Mouse (Mus musculus) cerebellum, postnatal 4 days (tissue): ENCODE data around the gene Slc36a1.

Experiments used
- DNase-seq, 2 experiments: peaks; one replicate each; pipeline ENCODE4 v3.0.0; 2022; ENCODE audit warnings: low spot score in 2 of 2, mixed read lengths in 1 of 2

Slc36a1 gene

GRCm38 (mm10) chr11:55204159-55204596 is at the start of gene Slc36a1:
Gene Slc36a1 (plus strand): TSS chr11:55204350.
- peak; percentile 98 to 99 for DNase-seq

GRCm38 (mm10) chr11:55154398-55155069 is 49.6 kb upstream of the Slc36a1 start:
- no peak for DNase-seq

- DNase-seq = no peak
Measured at GRCm38 (mm10) chr11:55155070-55155421, 49.1 kb upstream of the Slc36a1 start.

- DNase-seq = peak; percentile 70 to 87
Measured at GRCm38 (mm10) chr11:55158785-55159359, 45.3 kb upstream of the Slc36a1 start.

- DNase-seq = peak in 1 of 2 experiments; percentile 26
Measured at GRCm38 (mm10) chr11:55162670-55163069, 41.5 kb upstream of the Slc36a1 start.

GRCm38 (mm10) chr11:55164723-55165122 is 39.4 kb upstream of the Slc36a1 start:
- peak in 1 of 2 experiments; percentile 32 for DNase-seq

- DNase-seq = no peak
Measured at GRCm38 (mm10) chr11:55165748-55166147, 38.4 kb upstream of the Slc36a1 start.

GRCm38 (mm10) chr11:55168504-55168903 is 35.6 kb upstream of the Slc36a1 start:
- DNase-seq = no peak

GRCm38 (mm10) chr11:55168914-55169313 is 35.2 kb upstream of the Slc36a1 start:
- DNase-seq = no peak

GRCm38 (mm10) chr11:55170501-55170900 is 33.6 kb upstream of the Slc36a1 start:
- no peak for DNase-seq

GRCm38 (mm10) chr11:55178830-55179229 is 25.3 kb upstream of the Slc36a1 start:
- no peak for DNase-seq

- DNase-seq = no peak
Measured at GRCm38 (mm10) chr11:55179856-55180255, 24.3 kb upstream of the Slc36a1 start.

- DNase-seq = no peak
Measured at GRCm38 (mm10) chr11:55183124-55183523, 21.0 kb upstream of the Slc36a1 start.

- DNase-seq = no peak
Measured at GRCm38 (mm10) chr11:55184246-55184645, 19.9 kb upstream of the Slc36a1 start.

GRCm38 (mm10) chr11:55184733-55185291 is 19.3 kb upstream of the Slc36a1 start, which contains the start of gene Slc36a2:
Gene Slc36a2 (minus strand): TSS chr11:55185077.
- DNase-seq = no peak

- no peak for DNase-seq
Measured at GRCm38 (mm10) chr11:55187292-55187691, 16.9 kb upstream of the Slc36a1 start.

GRCm38 (mm10) chr11:55187777-55188176 is 16.4 kb upstream of the Slc36a1 start:
- DNase-seq = no peak

GRCm38 (mm10) chr11:55190216-55190615 is 13.9 kb upstream of the Slc36a1 start:
- no peak for DNase-seq

GRCm38 (mm10) chr11:55197086-55197485 is 7.1 kb upstream of the Slc36a1 start:
- no peak for DNase-seq

- DNase-seq = no peak
Measured at GRCm38 (mm10) chr11:55197740-55198510, 6.2 kb upstream of the Slc36a1 start.

- peak in 1 of 2 experiments; percentile 8 for DNase-seq
Measured at GRCm38 (mm10) chr11:55204602-55205001, 452 bp downstream of the Slc36a1 start.

GRCm38 (mm10) chr11:55208001-55208690 is 4.0 kb downstream of the Slc36a1 start:
- no peak for DNase-seq
